Mouse (Mus musculus) adrenal gland, adult 10 weeks (tissue): ENCODE results near the gene Donson. TPM values are rescaled to one million over a fixed set of nuclear protein-coding genes. Genes with fewer than 3 reads are reported as not detected.

ENCODE experiments used
- polyA plus RNA-seq: library from polyadenylated mRNA; stranded (reverse); fragments of 350-450 nt; fragmentation: Illumina TruSeq; extraction: RNeasy Lipid Tissue Mini Kit (QIAGEN cat#74804); gene quantifications from one replicate; pipeline ENCODE4 v1.2.3, GENCODE M21; 2014; ENCODE audit warnings: low read depth, low replicate concordance

The Donson gene
- polyA plus RNA-seq, result 7.6 TPM

GRCm38 (mm10) chr16:91688619-91689334, at the start of gene Donson:
Donson (minus strand) TSS chr16:91688770.

GRCm38 (mm10) chr16:91729066-91729482, 40.5 kb upstream of the Donson start, which contains the start of gene Itsn1:
Itsn1 (plus strand) TSS chr16:91729281.

GRCm38 (mm10) chr16:91728123-91729065, 39.8 kb upstream of the Donson start, which contains the start of gene Cryzl1:
Cryzl1 (minus strand) TSS chr16:91728975.

GRCm38 (mm10) chr16:91647461-91648219, 40.9 kb downstream of the Donson start, which contains the start of gene Son:
Son (plus strand) TSS chr16:91647506.

GRCm38 (mm10) chr16:91646681-91647419, 41.7 kb downstream of the Donson start, which contains the start of gene Gart:
Gart (minus strand) TSS chr16:91646952.

Other genes starting within 250 kb of the Donson start
- 122 TPM for gene Ifnar1, start 203.5 kb downstream of the Donson start, polyA plus RNA-seq
- gene Ifngr2, start 141.7 kb downstream of the Donson start, polyA plus RNA-seq, result 17.0 TPM
- 96.2 TPM for gene Tmem50b, start 91.0 kb downstream of the Donson start, polyA plus RNA-seq
- 30.4 TPM for gene Dnajc28, start 69.7 kb downstream of the Donson start, polyA plus RNA-seq
- 20.1 TPM for gene Gart, start 41.8 kb downstream of the Donson start, polyA plus RNA-seq
- gene Son, start 41.3 kb downstream of the Donson start, polyA plus RNA-seq, result 552 TPM
- 120 TPM for gene Cryzl1, start 40.2 kb upstream of the Donson start, polyA plus RNA-seq
- gene Itsn1, start 40.5 kb upstream of the Donson start, polyA plus RNA-seq, result 20.2 TPM